Mouse (Mus musculus) intestine, embryonic 15.5 days (tissue): ENCODE measurements around the gene Sass6. TPM values are rescaled to one million over a fixed set of nuclear protein-coding genes. Genes with fewer than 3 reads are reported as not detected.
"Not testable (repeated sequence)": the region's sequence is repeated elsewhere in the genome, so short reads cannot be mapped to it uniquely, and the experiment has no call there.

ENCODE experiments used
- ATAC-seq: fragments of 200-750 bp; cut with Nextera tagmentation; 2 replicates; pipeline ENCODE4 v1.8.0; 2017; ENCODE audit warnings: moderate TSS enrichment, moderate library complexity
- H3K27ac ChIP-seq: fragments of 300-500 bp; sonication (generic); 2 replicates; pipeline ENCODE4 v1.5.1; 2015; ENCODE audit warnings: mild to moderate bottlenecking, inconsistent platforms
- H3K27me3 ChIP-seq: fragments of 300-500 bp; sonication (generic); replicated peaks from 2 replicates; pipeline ENCODE4 v1.6.1; 2015; ENCODE audit warnings: inconsistent platforms
- H3K36me3 ChIP-seq: fragments of 300-500 bp; sonication (generic); 2 replicates; pipeline ENCODE4 v1.6.1; 2015; ENCODE audit warnings: inconsistent platforms
- H3K4me1 ChIP-seq: fragments of 300-500 bp; sonication (generic); replicated peaks from 2 replicates; pipeline ENCODE4 v1.6.1; 2015; ENCODE audit warnings: inconsistent platforms
- H3K4me2 ChIP-seq: fragments of 300-500 bp; sonication (generic); replicated peaks from 2 replicates; pipeline ENCODE4 v1.6.1; 2015; ENCODE audit warnings: mild to moderate bottlenecking, inconsistent platforms
- H3K4me3 ChIP-seq: fragments of 300-500 bp; sonication (generic); replicated peaks from 2 replicates; pipeline ENCODE4 v1.5.1; 2015; ENCODE audit warnings: inconsistent platforms
- H3K9ac ChIP-seq: fragments of 300-500 bp; sonication (generic); 2 replicates; pipeline ENCODE4 v1.6.1; 2015; ENCODE audit warnings: inconsistent platforms
- H3K9me3 ChIP-seq: fragments of 300-500 bp; sonication (generic); 2 replicates; pipeline ENCODE4 v1.6.1; 2016; ENCODE audit warnings: inconsistent platforms
- WGBS: fragments of 180-500 bp; shearing (Covaris S2); methylation state at CpG from one replicate; pipeline ENCODE4 v1.1.7; 2015; 5-methylcytosine and 5-hydroxymethylcytosine counted together
- polyA plus RNA-seq: library from polyadenylated mRNA; unstranded; fragments of >200 nt; fragmentation: Nextera tagmentation; extraction: Ambion mirVana; gene quantifications from 2 replicates; pipeline ENCODE4 v1.2.1, GENCODE M21; 2015

Sass6 gene
- polyA plus RNA-seq, 1 experiment from 2014 or later = 20.1 TPM

DNA sequence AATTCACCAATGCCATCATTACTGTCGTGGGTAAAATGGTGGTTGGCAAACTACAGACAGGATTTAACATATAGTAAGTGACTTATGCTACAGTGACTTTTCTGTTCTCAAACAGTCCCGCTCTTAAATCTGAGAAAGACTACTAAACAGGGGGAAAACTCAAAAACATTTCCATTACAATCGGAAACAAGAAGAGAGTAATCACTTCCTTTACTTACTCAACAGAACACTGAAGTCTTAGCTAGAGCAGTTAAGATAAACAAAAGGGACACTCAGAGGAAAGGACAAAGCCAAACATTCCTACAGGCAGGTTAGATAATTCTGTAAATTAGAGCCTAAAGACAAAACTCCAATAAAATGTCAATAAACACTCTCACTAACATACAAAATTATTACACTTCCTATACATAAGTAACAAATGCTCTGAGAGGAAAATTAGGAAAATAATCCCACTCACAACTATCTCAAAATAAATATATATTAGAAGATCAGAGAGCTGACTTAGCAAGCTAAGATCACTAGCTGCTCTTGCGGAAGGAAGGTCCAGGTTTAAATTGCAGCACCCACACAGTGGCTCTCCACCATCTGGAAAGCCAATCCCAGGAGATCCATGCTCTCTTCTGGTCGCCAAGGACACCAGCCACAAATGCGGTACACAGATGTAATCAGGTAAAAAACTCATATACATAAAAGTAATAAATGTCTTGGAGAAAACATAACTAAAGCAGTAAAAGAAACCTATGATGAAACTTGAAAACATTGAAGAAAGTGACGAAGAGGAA is 61.6 kb downstream of the Sass6 start:
- WGBS = 68% methylated on average over 7 of the region's 7 CpGs
- Histone ChIP-seq H3K9ac (no peak overlapping the region), H3K27ac (no peak overlapping the region), H3K27me3 (no peaks in the 10 kb centered on the region), H3K36me3 (no peaks in the 10 kb centered on the region), H3K4me2 (no peak overlapping the region), H3K4me3 (no peak overlapping the region), H3K9me3 (no peaks in the 10 kb centered on the region), H3K4me1 (peaks cover 19% of the 10 kb centered on the region)
- no peak for ATAC-seq

DNA sequence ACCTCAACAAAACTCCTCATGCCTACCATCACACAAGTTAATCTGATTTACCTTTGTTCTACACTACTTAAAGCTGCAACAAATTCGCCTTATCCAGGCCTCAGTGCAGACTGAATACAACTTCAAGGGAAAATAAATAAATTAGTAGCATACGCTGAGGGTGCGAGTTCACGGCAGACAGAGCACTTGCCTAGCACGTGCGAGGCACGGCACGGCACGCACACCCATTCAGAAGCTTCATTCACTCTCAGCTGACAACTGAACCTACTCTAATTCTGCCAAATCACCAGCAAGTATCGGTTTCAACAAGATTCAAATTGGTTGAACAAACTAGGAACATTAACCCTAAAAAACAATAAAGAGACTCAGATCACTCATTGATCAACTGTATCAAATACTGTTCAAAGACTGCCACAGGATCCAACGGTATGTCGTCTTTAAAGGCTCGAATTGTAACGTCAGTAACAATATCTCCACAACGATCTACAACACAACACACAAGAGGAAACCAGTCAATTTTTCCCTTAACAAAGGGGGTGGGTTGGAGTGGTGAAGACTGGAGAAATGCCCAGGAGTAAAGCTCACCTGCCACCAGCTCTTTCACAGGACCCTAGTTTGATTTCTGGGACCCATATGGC is 64.3 kb downstream of the Sass6 start:
- Histone ChIP-seq H3K36me3 (no peaks in the 10 kb centered on the region), H3K27ac (no peak overlapping the region), H3K4me2 (no peak overlapping the region), H3K27me3 (no peaks in the 10 kb centered on the region), H3K4me1 (peaks cover 20% of the 10 kb centered on the region), H3K9ac (no peak overlapping the region), H3K4me3 (no peak overlapping the region), H3K9me3 (no peaks in the 10 kb centered on the region)
- 81% methylated on average over 15 of the region's 15 CpGs for WGBS
- no peak for ATAC-seq

DNA sequence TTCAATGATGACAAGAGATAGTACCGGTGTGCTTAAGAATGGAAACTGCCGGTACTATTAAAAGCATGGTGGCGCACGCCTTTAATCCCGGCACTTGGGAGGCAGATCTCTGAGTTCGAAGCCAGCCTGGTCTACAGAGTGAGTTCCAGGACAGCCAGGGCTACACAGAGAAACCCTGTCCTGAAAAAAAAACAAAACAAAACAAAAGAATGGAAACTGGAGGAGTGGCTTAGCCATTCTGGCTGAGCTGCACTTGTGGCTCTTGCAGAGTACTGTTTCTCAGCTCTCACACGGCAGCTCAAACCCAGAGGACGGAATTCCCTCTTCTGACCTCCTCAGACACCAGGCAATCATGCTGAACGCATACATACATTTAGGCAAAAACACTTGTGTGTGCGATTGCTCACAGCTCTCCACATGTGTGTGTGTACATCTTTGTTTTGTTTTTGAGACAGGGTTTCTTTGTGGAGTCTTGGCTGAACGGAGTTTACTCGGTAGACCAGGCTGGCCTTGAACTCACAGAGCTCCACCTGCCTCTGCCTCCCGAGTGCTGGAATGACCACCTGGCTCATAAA is 65.2 kb downstream of the Sass6 start:
- no peak for ATAC-seq
- no peak overlapping the region for H3K27ac ChIP-seq
- H3K4me1 ChIP-seq = peaks cover 20% of the 10 kb centered on the region
- H3K4me2 ChIP-seq = peak overlapping the region; percentile 4; the same call in 1 of the 2 replicates
- H3K9ac ChIP-seq = no peak overlapping the region
- H3K9me3 ChIP-seq = no peaks in the 10 kb centered on the region
- H3K36me3 ChIP-seq = no peaks in the 10 kb centered on the region
- 83% methylated on average over 13 of the region's 13 CpGs for WGBS
- H3K4me3 ChIP-seq = no peak overlapping the region
- H3K27me3 ChIP-seq = no peaks in the 10 kb centered on the region

DNA sequence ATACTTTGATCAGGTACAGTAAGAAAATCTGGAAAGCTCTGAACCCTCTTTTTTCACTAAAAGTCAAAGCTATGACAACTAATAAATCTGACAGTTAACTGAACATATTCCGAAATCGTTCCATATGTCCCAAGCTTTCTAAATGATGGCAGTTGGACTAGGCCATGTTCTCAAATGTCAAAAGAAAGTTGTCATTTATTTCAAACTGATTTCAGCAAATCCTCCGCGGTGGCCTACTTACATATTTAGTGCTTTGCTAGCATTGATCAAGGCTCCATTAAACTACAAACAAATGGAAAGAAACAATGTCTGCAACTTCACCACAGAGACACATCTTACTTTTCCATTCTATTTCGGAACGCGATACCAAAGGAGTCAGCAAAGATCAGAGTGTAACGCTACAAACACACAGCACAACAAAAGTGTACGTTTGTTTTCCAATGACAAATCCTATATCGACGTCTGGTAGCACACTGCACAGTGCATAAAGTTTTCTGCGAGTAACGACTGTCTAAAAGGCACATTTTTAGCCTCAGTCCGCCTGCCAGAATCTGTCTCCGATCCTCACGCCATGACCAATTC is 66.6 kb downstream of the Sass6 start:
- 3% methylated on average over 16 of the region's 16 CpGs for whole genome bisulfite sequencing
- Histone ChIP-seq H3K9me3 (no peaks in the 10 kb centered on the region), H3K4me2 (peak overlapping the region; percentile 60), H3K4me1 (peaks cover 20% of the 10 kb centered on the region), H3K4me3 (peak overlapping the region; percentile 99), H3K9ac (peak overlapping the region; percentile 100), H3K27ac (peak overlapping the region; percentile 95), H3K36me3 (no peaks in the 10 kb centered on the region), H3K27me3 (no peaks in the 10 kb centered on the region)
- no peak for ATAC-seq

DNA sequence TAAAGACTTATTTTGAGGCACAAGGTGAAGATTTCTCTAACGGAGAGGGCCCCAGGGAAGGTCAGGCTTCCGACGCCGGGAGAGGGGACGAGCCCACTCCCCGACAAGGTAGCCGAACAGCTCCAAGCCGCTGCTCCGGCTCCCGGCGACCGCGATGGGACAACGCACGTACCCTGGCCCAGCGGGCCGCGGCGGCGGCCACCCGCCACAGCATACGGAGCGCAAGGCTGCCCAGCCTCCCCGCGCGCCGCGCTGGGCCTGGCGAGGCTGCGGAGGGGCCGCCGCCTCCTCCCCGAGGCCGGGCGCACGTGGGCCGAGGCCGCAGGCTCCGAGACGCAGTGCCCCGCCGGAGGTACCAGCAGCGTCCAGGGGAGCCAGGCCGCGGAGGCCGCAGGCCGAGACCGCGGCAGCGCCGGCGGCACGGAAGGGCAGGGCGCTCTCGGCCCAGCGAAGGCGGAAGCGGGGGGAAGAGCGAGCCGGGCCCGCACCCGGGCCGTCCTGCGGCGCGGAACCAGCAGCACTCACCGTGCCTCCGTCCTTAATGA is 67.2 kb downstream of the Sass6 start:
- no peaks in the 10 kb centered on the region for H3K36me3 ChIP-seq
- no peaks in the 10 kb centered on the region for H3K9me3 ChIP-seq
- H3K4me3 ChIP-seq = peak overlapping the region; percentile 99
- peak overlapping the region; percentile 60 for H3K4me2 ChIP-seq
- H3K9ac ChIP-seq = peak overlapping the region; percentile 100
- H3K4me1 ChIP-seq = peaks cover 20% of the 10 kb centered on the region
- under 1% methylated on average over 58 of the region's 68 CpGs for WGBS
- no peaks in the 10 kb centered on the region for H3K27me3 ChIP-seq
- peak overlapping the region; percentile 95 for H3K27ac ChIP-seq
- peak; percentile 90 for ATAC-seq

DNA sequence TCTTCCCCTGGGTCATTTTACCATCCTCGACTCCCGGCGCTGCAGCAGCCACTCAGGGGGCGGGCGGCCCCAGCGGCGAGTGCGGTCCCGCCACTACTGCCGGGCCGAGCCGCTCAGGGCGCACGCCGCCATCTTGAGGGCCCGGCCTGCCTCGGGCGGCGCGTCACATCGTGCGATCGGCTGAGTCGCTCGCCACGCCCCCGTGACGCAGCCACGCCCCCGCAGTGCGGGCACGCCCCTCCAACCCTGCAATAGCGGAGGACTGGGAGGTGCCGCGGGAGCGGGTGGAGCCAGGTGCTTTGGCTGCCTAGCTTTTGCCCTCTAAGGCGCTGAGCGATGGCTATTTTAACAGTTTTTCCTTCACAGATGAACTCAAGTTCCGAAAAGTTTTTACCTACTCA is 67.7 kb downstream of the Sass6 start, which contains the start of gene Mfsd14a:
Mfsd14a (minus strand) TSS at position 215 of the 401 bp plus-strand sequence.
- Histone ChIP-seq H3K4me2 (peak within 1 kb of the TSS; percentile 60), H3K9ac (peak within 1 kb of the TSS; percentile 100), H3K9me3 (no peaks in the 10 kb centered on the region), H3K27me3 (no peaks in the 10 kb centered on the region), H3K4me1 (peaks cover 18% of the 10 kb centered on the region), H3K27ac (peak within 1 kb of the TSS; percentile 95), H3K36me3 (no peaks in the 10 kb centered on the region), H3K4me3 (peak within 1 kb of the TSS; percentile 99)
- peak; percentile 99 for ATAC-seq
- under 1% methylated on average over 39 of the region's 39 CpGs for WGBS

DNA sequence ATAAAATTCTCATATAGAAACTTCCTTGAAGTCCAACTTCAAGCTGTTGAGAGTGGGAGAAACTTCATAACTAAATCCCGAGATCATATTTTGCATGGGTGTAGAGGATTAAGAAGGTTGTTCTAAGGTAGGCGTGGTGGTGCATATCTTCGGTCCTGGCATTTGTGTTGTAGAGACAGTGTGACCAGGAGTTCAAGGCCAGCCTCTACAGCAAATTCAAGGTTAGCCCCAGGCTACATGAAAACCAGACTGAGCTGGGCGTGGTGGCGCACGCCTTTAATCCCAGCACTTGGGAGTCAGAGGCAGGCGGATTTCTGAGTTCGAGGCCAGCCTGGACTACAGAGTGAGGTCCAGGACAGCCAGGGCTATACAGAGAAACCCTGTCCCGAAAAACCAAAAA is 69.5 kb downstream of the Sass6 start:
- H3K9me3 ChIP-seq, ATAC-seq, H3K27me3 ChIP-seq, H3K4me3 ChIP-seq, H3K4me2 ChIP-seq, H3K9ac ChIP-seq, H3K36me3 ChIP-seq, H3K27ac ChIP-seq: not testable (repeated sequence)
- WGBS = 93% methylated on average over 9 of the region's 9 CpGs
- H3K4me1 ChIP-seq = peaks cover 11% of the 10 kb centered on the region; the same call in 1 of the 2 replicates

Other genes with a start within 250 kb of the Sass6 start
- gene Cdc14a, start 170.9 kb upstream of the Sass6 start, polyA plus RNA-seq = 6.2 and 6.9 TPM in 2 replicates
- 64.2 and 68.9 TPM in 2 replicates for gene Rtca, start 86.8 kb upstream of the Sass6 start, polyA plus RNA-seq
- 18.1 and 20.8 TPM in 2 replicates for gene Dbt, start 81.9 kb upstream of the Sass6 start, polyA plus RNA-seq
- gene Lrrc39, start 32.0 kb upstream of the Sass6 start, polyA plus RNA-seq = 3.5 and 3.6 TPM in 2 replicates
- gene Trmt13, start 19.6 kb downstream of the Sass6 start, polyA plus RNA-seq = 21.9 and 22.9 TPM in 2 replicates
- 82.6 and 87.3 TPM in 2 replicates for gene Mfsd14a, start 67.7 kb downstream of the Sass6 start, polyA plus RNA-seq
- not detected in 2 replicates for gene Gm43191, start 86.3 kb downstream of the Sass6 start, polyA plus RNA-seq
- gene Slc35a3, start 117.8 kb downstream of the Sass6 start, polyA plus RNA-seq = 18.5 and 19.4 TPM in 2 replicates
- 12.1 and 12.2 TPM in 2 replicates for gene Agl, start 213.2 kb downstream of the Sass6 start, polyA plus RNA-seq